Mouse (Mus musculus): ENCODE results near the gene Cyth4. TPM values are rescaled to one million over a fixed set of nuclear protein-coding genes. Genes with fewer than 3 reads are reported as not detected.

Cyth4 gene
- total RNA-seq, 2 experiments from 2014 or later: 11.8 to 12.6 TPM

GRCm38 (mm10) chr15:78576284-78576810 lies 20.5 kb upstream of the Cyth4 start:
- intact Hi-C loops (cut with DNase I): no loop called here
- no peak for DNase-seq (ENCODE audit: low spot score in 2 of 2)

- peak; percentile 13 to 43 for DNase-seq (ENCODE audit: low spot score in 2 of 2)
- intact Hi-C loops (cut with DNase I): loop anchor here (2.0 kb wide), 1 partner anchor 137 kb away; no protein-coding TSS in a partner anchor
These were observed 13.5 kb upstream of the Cyth4 start for GRCm38 (mm10) chr15:78583352-78583751.

- DNase-seq (ENCODE audit: low spot score in 2 of 2): no peak
- intact Hi-C loops (cut with DNase I): no loop called here
These were observed 11.4 kb upstream of the Cyth4 start for GRCm38 (mm10) chr15:78585404-78585803.

- DNase-seq (ENCODE audit: low spot score in 2 of 2): peak; percentile 90
- intact Hi-C loops (cut with DNase I): loop anchor here (1.0 kb wide), 1 partner anchor 157 kb away; no protein-coding TSS in a partner anchor
These were observed 9.5 kb upstream of the Cyth4 start for GRCm38 (mm10) chr15:78587050-78587994.

GRCm38 (mm10) chr15:78588049-78588448 lies 8.8 kb upstream of the Cyth4 start:
- DNase-seq (ENCODE audit: low spot score in 2 of 2): no peak
- intact Hi-C loops (cut with DNase I): no loop called here

GRCm38 (mm10) chr15:78588900-78589299 lies 7.9 kb upstream of the Cyth4 start:
- peak in 1 of 2 experiments; percentile 32 for DNase-seq (ENCODE audit: low spot score in 2 of 2)
- intact Hi-C loops (cut with DNase I): no loop called here

GRCm38 (mm10) chr15:78589936-78590335 lies 6.9 kb upstream of the Cyth4 start:
- intact Hi-C loops (cut with DNase I): no loop called here
- no peak for DNase-seq (ENCODE audit: low spot score in 2 of 2)

- DNase-seq (ENCODE audit: low spot score in 2 of 2): no peak
- intact Hi-C loops (cut with DNase I): no loop called here
These were observed 6.1 kb upstream of the Cyth4 start for GRCm38 (mm10) chr15:78590785-78591184.

GRCm38 (mm10) chr15:78591680-78592451 lies 5.0 kb upstream of the Cyth4 start:
- intact Hi-C loops (cut with DNase I): no loop called here

GRCm38 (mm10) chr15:78592452-78592968 lies 4.3 kb upstream of the Cyth4 start:
- DNase-seq (ENCODE audit: low spot score in 2 of 2): no peak
- intact Hi-C loops (cut with DNase I): no loop called here

More at GRCm38 (mm10) chr15:78591680-78592451, 5.0 kb upstream of the Cyth4 start:
- peak in 1 of 2 experiments; percentile 47 for DNase-seq (ENCODE audit: low spot score in 2 of 2)

GRCm38 (mm10) chr15:78593896-78594425 lies 2.9 kb upstream of the Cyth4 start:
- DNase-seq (ENCODE audit: low spot score in 2 of 2): no peak
- intact Hi-C loops (cut with DNase I): no loop called here

- intact Hi-C loops (cut with DNase I): no loop called here
- DNase-seq (ENCODE audit: low spot score in 2 of 2): no peak
These were observed 2.0 kb upstream of the Cyth4 start for GRCm38 (mm10) chr15:78594831-78595230.

GRCm38 (mm10) chr15:78595468-78595867 lies 1.4 kb upstream of the Cyth4 start:
- intact Hi-C loops (cut with DNase I): no loop called here
- DNase-seq (ENCODE audit: low spot score in 2 of 2): no peak

- no peak for DNase-seq (ENCODE audit: low spot score in 2 of 2)
- intact Hi-C loops (cut with DNase I): no loop called here
These were observed 343 bp upstream of the Cyth4 start for GRCm38 (mm10) chr15:78596504-78596903.

GRCm38 (mm10) chr15:78597729-78598128 lies 882 bp downstream of the Cyth4 start:
- intact Hi-C loops (cut with DNase I): no loop called here
- peak in 1 of 2 experiments; percentile 30 for DNase-seq (ENCODE audit: low spot score in 2 of 2)

GRCm38 (mm10) chr15:78599124-78599523 lies 2.3 kb downstream of the Cyth4 start:
- DNase-seq (ENCODE audit: low spot score in 2 of 2): peak in 1 of 2 experiments; percentile 37
- intact Hi-C loops (cut with DNase I): no loop called here

GRCm38 (mm10) chr15:78599529-78600193 lies 2.8 kb downstream of the Cyth4 start:
- intact Hi-C loops (cut with DNase I): no loop called here
- no peak for DNase-seq (ENCODE audit: low spot score in 2 of 2)

- DNase-seq (ENCODE audit: low spot score in 2 of 2): no peak
- intact Hi-C loops (cut with DNase I): no loop called here
These were observed 4.3 kb downstream of the Cyth4 start for GRCm38 (mm10) chr15:78601180-78601579.

GRCm38 (mm10) chr15:78604255-78604654 lies 7.4 kb downstream of the Cyth4 start:
- intact Hi-C loops (cut with DNase I): no loop called here
- DNase-seq (ENCODE audit: low spot score in 2 of 2): no peak

Data from left cerebral cortex, postnatal 25 days (tissue).